Mouse (Mus musculus) kidney, adult 2 months (tissue): ENCODE results near the gene Six2.

Experiments used
- CTCF ChIP-seq: fragments of 200-500 bp; conservative IDR thresholded peaks from 2 replicates; pipeline ENCODE4 v1.5.1; 2011; ENCODE audit warnings: low read depth, mild to moderate bottlenecking, control low read depth, low read length, moderate library complexity, mixed read lengths; ENCODE audit not compliant: insufficient read depth, insufficient read length
- POLR2A ChIP-seq: fragments of 200-500 bp; IDR thresholded peaks from one replicate; pipeline ENCODE4 v1.6.1; 2011; ENCODE audit warnings: low read depth, low read length, control low read depth

DNA sequence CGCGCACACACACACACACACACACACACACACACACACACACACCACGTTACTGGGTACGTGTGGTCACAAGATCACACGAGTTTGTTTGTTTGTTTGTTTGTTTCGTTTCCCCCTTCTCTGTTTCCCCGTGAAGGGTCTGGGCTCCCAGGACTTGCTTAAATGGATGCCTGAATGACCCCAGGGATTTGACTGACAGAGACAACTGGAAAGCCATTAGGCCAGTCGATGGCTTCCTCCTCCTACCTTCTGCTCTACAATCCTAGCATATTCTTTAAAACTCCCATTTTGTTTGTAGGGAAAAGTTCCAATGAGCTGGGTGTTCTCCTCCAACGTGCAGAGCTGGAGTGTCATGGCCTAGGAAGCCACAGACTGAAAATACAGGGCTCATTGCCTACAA lies 5.0 kb upstream of the Six2 start:
- no peak for TF ChIP-seq POLR2A
- TF ChIP-seq CTCF = no peak
